Mouse (Mus musculus) testis, adult 2 months (tissue): ENCODE results near the gene Rin3.

ENCODE experiments used
- CTCF ChIP-seq: fragments of 200-500 bp; IDR thresholded peaks from 2 replicates; pipeline ENCODE4 v1.5.1; 2012; ENCODE audit warnings: low read depth, mild to moderate bottlenecking, inconsistent platforms, low read length, moderate library complexity; ENCODE audit not compliant: control insufficient read depth, insufficient read depth, insufficient replicate concordance
- POLR2A ChIP-seq: fragments of 200-500 bp; IDR thresholded peaks from 2 replicates; pipeline ENCODE4 v1.6.1; 2012; ENCODE audit warnings: low read depth, mild to moderate bottlenecking, inconsistent platforms, low read length, moderate library complexity; ENCODE audit not compliant: control insufficient read depth

- TF ChIP-seq CTCF (no peak), POLR2A (no peak)
Measured at GRCm38 (mm10) chr12:102303867-102304266, 21.0 kb downstream of the Rin3 start.
